Comparison of ENCODE assay signal across 42 mouse cellular contexts in the genomic region with DNA sequence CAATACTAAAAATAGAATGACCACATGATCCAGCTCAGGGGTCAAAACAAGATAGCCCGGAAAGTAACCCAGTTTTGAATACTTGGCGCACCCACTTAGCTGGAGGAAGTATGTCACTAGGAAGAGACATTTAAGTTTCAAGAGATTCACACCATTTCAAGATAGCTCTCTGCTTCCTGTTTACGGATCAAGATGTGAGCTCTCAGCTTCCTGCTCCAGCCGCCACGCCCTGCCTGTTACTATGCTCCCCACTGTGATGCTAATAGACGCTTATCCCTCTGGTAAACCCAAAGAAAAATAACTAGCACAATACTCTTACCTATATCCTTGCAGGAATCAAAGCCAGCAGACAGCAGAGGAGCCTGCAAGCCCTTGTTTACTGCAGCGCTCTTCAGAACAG. TPM values are rescaled to one million over a fixed set of nuclear protein-coding genes. Genes with fewer than 3 reads are reported as not detected.
"Had no signal": no experiment of that assay in that cellular context is flagged by ENCODE, and none has a peak within 500 bp of the region (broad histone marks: within the 10 kb centered on the region; RNA-seq: fewer than 3 reads in every experiment).

No protein-coding gene starts in this region.

- DNase-seq: left cerebral cortex, postnatal 4 days; liver; liver, embryonic 13.5 days; liver, postnatal 0 days; lung, adult 18-20 months; lung, adult 2 months; lung, embryonic 14.5 days; lung, postnatal 10 days; lung, postnatal 14 days; lung, postnatal 36 days; lung, postnatal 4 days; midbrain, embryonic 14.5 days had no signal

- H3K4me2 ChIP-seq: limb, embryonic 12.5 days; limb, embryonic 13.5 days; limb, embryonic 15.5 days; liver, embryonic 11.5 days; liver, embryonic 12.5 days; liver, embryonic 13.5 days; liver, embryonic 15.5 days; lung, embryonic 14.5 days; lung, embryonic 15.5 days; midbrain, embryonic 11.5 days; midbrain, embryonic 12.5 days; midbrain, embryonic 13.5 days; midbrain, embryonic 15.5 days; neural tube, embryonic 12.5 days; neural tube, embryonic 13.5 days had no signal

- H3K4me1 ChIP-seq: limb, embryonic 10.5 days; limb, embryonic 12.5 days; limb, embryonic 13.5 days; limb, embryonic 15.5 days; liver, embryonic 12.5 days; liver, embryonic 13.5 days; liver, embryonic 15.5 days; lung, embryonic 15.5 days; megakaryocyte, embryonic 14.5 days; midbrain, embryonic 10.5 days; midbrain, embryonic 12.5 days; midbrain, embryonic 13.5 days; midbrain, embryonic 15.5 days; neural tube, embryonic 12.5 days; neural tube, embryonic 13.5 days had no signal

- H3K27ac ChIP-seq: limb, embryonic 10.5 days; limb, embryonic 12.5 days; limb, embryonic 13.5 days; limb, embryonic 15.5 days; liver, embryonic 12.5 days; liver, embryonic 13.5 days; liver, embryonic 14.5 days; liver, embryonic 15.5 days; lung, embryonic 15.5 days; macrophage; midbrain, embryonic 10.5 days; midbrain, embryonic 12.5 days; midbrain, embryonic 13.5 days; midbrain, embryonic 15.5 days; neural tube, embryonic 12.5 days; neural tube, embryonic 13.5 days had no signal

- H3K27me3 ChIP-seq: limb, embryonic 12.5 days; limb, embryonic 13.5 days; limb, embryonic 15.5 days; liver, embryonic 12.5 days; liver, embryonic 13.5 days; liver, embryonic 15.5 days; lung, embryonic 15.5 days; megakaryocyte, embryonic 14.5 days; midbrain, embryonic 12.5 days; midbrain, embryonic 13.5 days; midbrain, embryonic 15.5 days; neural tube, embryonic 12.5 days; neural tube, embryonic 13.5 days had no signal

- H3K36me3 ChIP-seq: limb, embryonic 10.5 days; limb, embryonic 12.5 days; limb, embryonic 13.5 days; limb, embryonic 15.5 days; liver, embryonic 12.5 days; liver, embryonic 13.5 days; liver, embryonic 15.5 days; lung, embryonic 15.5 days; midbrain, embryonic 10.5 days; midbrain, embryonic 12.5 days; midbrain, embryonic 13.5 days; midbrain, embryonic 15.5 days; neural tube, embryonic 12.5 days; neural tube, embryonic 13.5 days had no signal

- H3K4me3 ChIP-seq: limb, embryonic 10.5 days; limb, embryonic 12.5 days; limb, embryonic 13.5 days; limb, embryonic 15.5 days; liver, embryonic 12.5 days; liver, embryonic 13.5 days; liver, embryonic 15.5 days; lung, embryonic 15.5 days; megakaryocyte, embryonic 14.5 days; midbrain, embryonic 10.5 days; midbrain, embryonic 12.5 days; midbrain, embryonic 13.5 days; midbrain, embryonic 15.5 days; myocyte; neural tube, embryonic 12.5 days; neural tube, embryonic 13.5 days had no signal

- H3K9me3 ChIP-seq: limb, embryonic 10.5 days; limb, embryonic 12.5 days; limb, embryonic 13.5 days; limb, embryonic 15.5 days; liver, embryonic 15.5 days; lung, embryonic 15.5 days; midbrain, embryonic 10.5 days; midbrain, embryonic 12.5 days; midbrain, embryonic 13.5 days; midbrain, embryonic 15.5 days; neural tube, embryonic 12.5 days; neural tube, embryonic 13.5 days had no signal

- ATAC-seq: liver, embryonic 12.5 days; liver, postnatal 0 days; lung, postnatal 0 days; midbrain, embryonic 13.5 days; midbrain, embryonic 15.5 days; midbrain, embryonic 16.5 days had no signal

- H3K9ac ChIP-seq: limb, embryonic 12.5 days; limb, embryonic 13.5 days; limb, embryonic 15.5 days; liver, embryonic 12.5 days; liver, embryonic 13.5 days; liver, embryonic 14.5 days; liver, embryonic 15.5 days; liver, postnatal 0 days; lung, embryonic 14.5 days; lung, embryonic 15.5 days; midbrain, embryonic 12.5 days; midbrain, embryonic 13.5 days; midbrain, embryonic 15.5 days; neural tube, embryonic 12.5 days; neural tube, embryonic 13.5 days had no signal

RNA-seq across cellular contexts. Expression of gene CK137956, which starts 57.2 kb away (rescaled TPM):
- total RNA-seq: liver, adult 2 months; megakaryocyte progenitor cell, adult 5-6 weeks; megakaryocyte, adult 5-6 weeks; megakaryocyte-erythroid progenitor cell, adult 5-6 weeks; monocyte, adult 5-6 weeks had no signal
- polyA plus RNA-seq: limb, embryonic 10.5 days; limb, embryonic 11.5 days; limb, embryonic 12.5 days; limb, embryonic 13.5 days; limb, embryonic 14.5 days; limb, embryonic 15.5 days; liver, adult 2 months; liver, embryonic 11.5 days; liver, embryonic 12.5 days; liver, embryonic 13.5 days; liver, embryonic 14.5 days; liver, embryonic 15.5 days; liver, embryonic 16.5 days; liver, postnatal 0 days; lung, adult 2 months; lung, embryonic 14.5 days; lung, embryonic 15.5 days; lung, embryonic 16.5 days; lung, postnatal 0 days; macrophage; myocyte had no signal
